ENCODE assay signal across 28 mouse cellular contexts in the genomic region with DNA sequence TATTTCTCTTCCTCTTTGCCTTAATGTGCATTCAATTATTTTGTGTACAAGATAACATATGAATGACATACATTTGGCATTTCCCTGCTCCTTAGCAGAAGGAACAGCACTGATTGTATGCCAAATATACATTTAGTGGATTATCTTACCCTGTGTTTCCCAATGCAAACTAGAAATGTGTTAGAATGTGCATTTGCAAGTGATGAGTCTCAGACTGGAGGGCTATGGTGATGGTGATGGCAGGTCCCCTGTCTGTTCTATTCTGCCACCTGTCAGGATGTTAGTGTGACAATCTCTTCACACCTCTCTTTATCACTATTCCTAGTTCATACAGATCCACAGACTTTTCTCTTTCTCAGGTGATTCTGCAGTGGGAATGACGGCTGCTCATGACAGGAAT.
"Had no signal": no experiment of that assay in that cellular context is flagged by ENCODE, and none has a peak within 500 bp of the region (broad histone marks: within the 10 kb centered on the region; RNA-seq: fewer than 3 reads in every experiment).

No protein-coding gene starts in this region.

- H3K4me1 ChIP-seq: heart, embryonic 10.5 days; heart, embryonic 12.5 days; hindbrain, embryonic 10.5 days; hindbrain, embryonic 12.5 days; intestine, embryonic 15.5 days; limb, embryonic 13.5 days; liver, embryonic 13.5 days; liver, embryonic 15.5 days had no signal

- H3K27ac ChIP-seq: heart, embryonic 10.5 days; hindbrain, embryonic 10.5 days; hindbrain, embryonic 12.5 days; hindbrain, embryonic 14.5 days; intestine, embryonic 15.5 days; layer of hippocampus, adult 2 months; limb, embryonic 13.5 days; liver, embryonic 13.5 days; liver, embryonic 15.5 days had no signal

- DNase-seq: gastrocnemius, postnatal 14 days; gastrocnemius, postnatal 36 days; heart, adult 11 months; heart, postnatal 10 days; heart, postnatal 4 days; kidney, adult 18-20 months; kidney, adult 8-10 months; kidney, postnatal 10 days; kidney, postnatal 25 days; kidney, postnatal 4 days; layer of hippocampus, postnatal 36 days; liver; liver, embryonic 13.5 days; liver, postnatal 0 days; lung, adult 2 months had no signal

- H3K36me3 ChIP-seq: heart, embryonic 10.5 days; heart, embryonic 12.5 days; hindbrain, embryonic 10.5 days; hindbrain, embryonic 12.5 days; intestine, embryonic 15.5 days; limb, embryonic 13.5 days; liver, embryonic 13.5 days; liver, embryonic 15.5 days had no signal

- H3K4me3 ChIP-seq: heart, embryonic 10.5 days; heart, embryonic 12.5 days; hindbrain, embryonic 10.5 days; hindbrain, embryonic 12.5 days; intestine, embryonic 15.5 days; layer of hippocampus, adult 2 months; limb, embryonic 13.5 days; liver, embryonic 13.5 days; liver, embryonic 15.5 days had no signal

- ATAC-seq: hindbrain, embryonic 16.5 days; inflammation-experienced regulatory T-cells, adult 6 months; intestine, embryonic 15.5 days; intestine, postnatal 0 days; liver, postnatal 0 days had no signal

- H3K4me2 ChIP-seq: heart, embryonic 12.5 days; hindbrain, embryonic 12.5 days; hindbrain, embryonic 14.5 days; intestine, embryonic 15.5 days; limb, embryonic 13.5 days; liver, embryonic 11.5 days; liver, embryonic 13.5 days; liver, embryonic 15.5 days had no signal

- H3K27me3 ChIP-seq: heart, embryonic 12.5 days; hindbrain, embryonic 12.5 days; intestine, embryonic 15.5 days; limb, embryonic 13.5 days; liver, embryonic 13.5 days; liver, embryonic 15.5 days had no signal

- H3K9me3 ChIP-seq: heart, embryonic 10.5 days; heart, embryonic 12.5 days; hindbrain, embryonic 10.5 days; hindbrain, embryonic 12.5 days; intestine, embryonic 15.5 days; limb, embryonic 13.5 days; liver, embryonic 13.5 days; liver, embryonic 15.5 days had no signal

- H3K9ac ChIP-seq: heart, embryonic 12.5 days; hindbrain, embryonic 12.5 days; hindbrain, embryonic 14.5 days; intestine, embryonic 15.5 days; limb, embryonic 13.5 days; liver, embryonic 13.5 days; liver, embryonic 15.5 days; liver, postnatal 0 days had no signal
